Mouse (Mus musculus): ENCODE data around the gene Kcnh6.

The Kcnh6 gene

GRCm38 (mm10) chr11:106063756-106064155 lies 55.8 kb downstream of the Kcnh6 start:
- whole genome bisulfite sequencing = 51% methylated on average over 5 of the region's 5 CpGs

GRCm38 (mm10) chr11:106065073-106065922 lies 57.4 kb downstream of the Kcnh6 start:
- WGBS = 23% methylated on average over 18 of the region's 18 CpGs

DNA sequence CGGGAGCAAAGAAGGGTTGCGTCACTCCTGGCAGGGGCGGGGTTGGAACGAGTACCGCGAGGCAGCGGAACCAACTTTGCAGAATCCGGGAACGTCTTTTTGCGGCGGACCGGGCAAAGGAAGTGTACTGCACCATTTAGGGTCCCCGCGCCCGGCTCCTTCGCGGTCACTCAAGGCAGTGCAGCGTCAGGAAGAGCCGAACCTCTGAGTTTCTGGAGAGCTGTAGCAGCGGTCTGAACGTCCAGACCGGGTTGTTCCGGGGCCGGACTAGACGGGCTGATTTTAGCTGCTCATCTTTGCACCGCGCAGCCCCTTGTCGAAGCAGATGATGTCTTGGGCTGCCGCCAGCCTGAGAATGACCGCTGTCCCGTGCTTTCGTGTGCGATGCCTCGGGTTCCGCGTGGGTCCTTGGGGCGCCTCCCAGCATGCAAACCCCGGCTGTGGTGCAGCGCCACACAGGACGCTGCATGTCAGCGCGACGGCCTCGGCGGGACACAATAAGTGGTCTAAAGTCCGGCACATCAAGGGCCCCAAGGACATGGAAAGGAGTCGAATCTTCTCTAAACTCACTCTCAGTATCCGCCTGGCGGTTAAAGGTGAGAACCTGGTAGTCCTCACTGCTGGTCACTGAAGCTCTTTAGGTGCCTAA lies 58.1 kb downstream of the Kcnh6 start, which contains the start of gene Taco1:
Taco1 (plus strand) TSS at position 139 of the 649 bp plus-strand sequence.
- under 1% methylated on average over 49 of the region's 49 CpGs for WGBS

DNA sequence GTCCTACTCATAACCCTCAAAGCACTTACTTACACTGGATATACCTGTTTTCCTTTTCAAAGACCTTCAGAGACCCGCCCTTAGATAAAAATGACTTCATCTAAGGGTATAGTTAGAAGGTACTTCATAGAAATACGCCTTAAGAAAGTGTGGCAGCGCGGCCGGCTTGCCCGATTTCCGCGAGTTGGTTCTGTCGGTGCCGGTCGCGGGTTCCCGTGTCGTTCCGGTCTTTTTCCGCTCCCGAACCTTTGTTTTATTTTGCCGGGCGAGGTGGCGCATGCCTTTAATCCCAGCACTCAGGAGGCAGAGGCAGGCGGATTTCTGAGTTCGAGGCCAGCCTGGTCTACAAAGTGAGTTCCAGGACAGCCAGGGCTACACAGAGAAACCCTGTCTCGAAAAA lies 58.7 kb downstream of the Kcnh6 start:
- WGBS = 11% methylated on average over 23 of the region's 23 CpGs

- WGBS = 81% methylated on average over 3 of the region's 3 CpGs
These were observed 65.8 kb downstream of the Kcnh6 start for GRCm38 (mm10) chr11:106073774-106074173.

DNA sequence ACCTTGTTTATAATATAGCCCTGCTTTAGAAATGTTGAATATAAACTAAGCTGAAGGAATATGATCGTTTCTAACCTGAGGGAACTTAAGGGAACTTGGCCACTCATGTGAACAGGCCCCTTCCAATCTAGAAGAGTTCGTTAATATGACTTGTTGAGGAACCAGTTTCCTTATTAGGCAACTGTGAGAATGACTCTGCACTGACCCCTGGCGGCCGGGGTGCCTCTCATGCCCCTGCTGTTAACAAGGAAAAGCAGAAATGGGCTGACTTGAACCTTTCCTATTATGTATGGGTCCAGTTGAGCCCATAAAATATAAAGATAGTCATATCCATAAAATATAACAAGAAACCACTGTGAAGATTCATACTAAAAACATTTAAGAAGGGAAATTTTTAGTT lies 68.4 kb downstream of the Kcnh6 start:
- 4% methylated on average over 4 of the region's 4 CpGs for WGBS

All from cerebral cortex, adult 2 months (tissue).